8 mouse cellular contexts compared by ENCODE assay signal in genomic region chr11:117986126-117987031, GRCm38 (mm10). TPM values are rescaled to one million over a fixed set of nuclear protein-coding genes. Genes with fewer than 3 reads are reported as not detected.
A peak's percentile ranks its signal among the peaks of the same experiment; 100 is the strongest.
DNase-seq lines count a peak whose midpoint lies in the region; ATAC-seq lines count a peak whose summit lies in the region.

Gene Pgs1 (plus strand): TSS chr11:117986292.

- WGBS in embryonic facial prominence, embryonic 12.5 days, result 7% methylated on average over 50 of the region's 51 CpGs
- 6% methylated on average over 48 of the region's 51 CpGs for WGBS in limb, embryonic 13.5 days
- 6% methylated on average over 51 of the region's 51 CpGs for WGBS in midbrain, embryonic 15.5 days

- peak within 1 kb of the TSS; percentile 88 for H3K9ac ChIP-seq in embryonic facial prominence, embryonic 12.5 days
- peak within 1 kb of the TSS; percentile 95 for H3K9ac ChIP-seq in limb, embryonic 13.5 days
- H3K9ac ChIP-seq in midbrain, embryonic 15.5 days, result peak within 1 kb of the TSS; percentile 92

- H3K4me2 ChIP-seq in embryonic facial prominence, embryonic 12.5 days (replicated peaks), result peak within 1 kb of the TSS; percentile 79
- H3K4me2 ChIP-seq in limb, embryonic 13.5 days (replicated peaks), result peak within 1 kb of the TSS; percentile 91
- H3K4me2 ChIP-seq in midbrain, embryonic 15.5 days, result peak within 1 kb of the TSS; percentile 88

- no peaks in the 10 kb centered on the region for H3K9me3 ChIP-seq in embryonic facial prominence, embryonic 12.5 days
- no peaks in the 10 kb centered on the region for H3K9me3 ChIP-seq in limb, embryonic 13.5 days
- no peaks in the 10 kb centered on the region for H3K9me3 ChIP-seq in midbrain, embryonic 15.5 days

- H3K4me3 ChIP-seq in embryonic facial prominence, embryonic 12.5 days, result peak within 1 kb of the TSS; percentile 100
- H3K4me3 ChIP-seq in limb, embryonic 13.5 days, result peak within 1 kb of the TSS; percentile 100
- peak within 1 kb of the TSS; percentile 99 for H3K4me3 ChIP-seq in midbrain, embryonic 15.5 days

- 0 out of 2 replicates have a peak, but pooled peaks have one; percentile 65 for ATAC-seq in embryonic facial prominence, embryonic 12.5 days (ENCODE audit: insufficient number of reproducible peaks, insufficient read depth, low FRiP score, low TSS enrichment)
- peak; percentile 90 for ATAC-seq in limb, embryonic 13.5 days (ENCODE audit: low FRiP score, low read depth)
- ATAC-seq in midbrain, embryonic 15.5 days (replicated peaks), result peak; percentile 92

- no peaks in the 10 kb centered on the region for H3K36me3 ChIP-seq in embryonic facial prominence, embryonic 12.5 days
- H3K36me3 ChIP-seq in limb, embryonic 13.5 days, result no peaks in the 10 kb centered on the region
- H3K36me3 ChIP-seq in midbrain, embryonic 15.5 days (replicated peaks), result no peaks in the 10 kb centered on the region

- peak; percentile 89 for DNase-seq in 3134 (ENCODE audit: extremely low read depth, insufficient read length, low spot score)
- DNase-seq in adrenal gland, postnatal 25 days, result peak; percentile 94
- peak; percentile 94 for DNase-seq in heart, adult 18-20 months
- peak; percentile 91 for DNase-seq in kidney, adult 18-20 months
- DNase-seq in spleen, adult 18-20 months, result peak; percentile 81 to 89

- no peaks in the 10 kb centered on the region for H3K27me3 ChIP-seq in embryonic facial prominence, embryonic 12.5 days
- peaks cover 4% of the 10 kb centered on the region; the same call in 1 of the 2 replicates for H3K27me3 ChIP-seq in limb, embryonic 13.5 days
- H3K27me3 ChIP-seq in midbrain, embryonic 15.5 days (replicated peaks), result no peaks in the 10 kb centered on the region

- H3K27ac ChIP-seq in embryonic facial prominence, embryonic 12.5 days, result peak within 1 kb of the TSS; percentile 46
- no peak within 1 kb of the TSS for H3K27ac ChIP-seq in limb, embryonic 13.5 days
- H3K27ac ChIP-seq in midbrain, embryonic 15.5 days, result peak within 1 kb of the TSS; percentile 89

- H3K4me1 ChIP-seq in embryonic facial prominence, embryonic 12.5 days, result peaks cover 19% of the 10 kb centered on the region
- H3K4me1 ChIP-seq in limb, embryonic 13.5 days, result peaks cover 30% of the 10 kb centered on the region
- H3K4me1 ChIP-seq in midbrain, embryonic 15.5 days, result peaks cover 50% of the 10 kb centered on the region

RNA-seq across cellular contexts. Expression of gene Pgs1, which starts in this region (rescaled TPM):
- 58.9 and 60.0 TPM in 2 replicates for total RNA-seq in adrenal gland, postnatal 25 days (2021)
- polyA plus RNA-seq in embryonic facial prominence, embryonic 12.5 days (2016; fragmentation: Nextera tagmentation; extraction: Ambion mirVana), result 43.0 and 46.2 TPM in 2 replicates
- 10 to 100 TPM; 17.0 to 18.8 TPM for total RNA-seq in heart, adult 18-20 months (2021)
- 34.4 and 35.7 TPM in 2 replicates for polyA plus RNA-seq in limb, embryonic 13.5 days (2015; fragmentation: Nextera tagmentation; extraction: Ambion mirVana)
- polyA plus RNA-seq in midbrain, embryonic 15.5 days (2015; fragmentation: Nextera tagmentation; extraction: Ambion mirVana), result 62.5 and 63.5 TPM in 2 replicates
